Mouse (Mus musculus) megakaryocyte progenitor cell, adult 5-6 weeks (primary cell): Measurements from ENCODE around the gene Cacna1c. TPM values are rescaled to one million over a fixed set of nuclear protein-coding genes. Genes with fewer than 3 reads are reported as not detected.

Experiments
- ATAC-seq: replicated peaks from 2 replicates; pipeline ENCODE4 v1.8.0; 2016; ENCODE audit warnings: mild to moderate bottlenecking, moderate TSS enrichment, inconsistent platforms; ENCODE audit not compliant: poor library complexity
- total RNA-seq, 2 experiments: library from RNA; stranded (forward) in 1 of 2; stranded (reverse) in 1 of 2; fragments of 157-497, 149-512 nt in 1 of 2; fragments of 200-1000 nt in 1 of 2; gene quantifications; 2 replicates each; pipeline versions ENCODE4 v1.2.3 to v1.2.4; 2015 to 2017

Cacna1c gene
- total RNA-seq, 2 experiments from 2014 or later = not detected

DNA sequence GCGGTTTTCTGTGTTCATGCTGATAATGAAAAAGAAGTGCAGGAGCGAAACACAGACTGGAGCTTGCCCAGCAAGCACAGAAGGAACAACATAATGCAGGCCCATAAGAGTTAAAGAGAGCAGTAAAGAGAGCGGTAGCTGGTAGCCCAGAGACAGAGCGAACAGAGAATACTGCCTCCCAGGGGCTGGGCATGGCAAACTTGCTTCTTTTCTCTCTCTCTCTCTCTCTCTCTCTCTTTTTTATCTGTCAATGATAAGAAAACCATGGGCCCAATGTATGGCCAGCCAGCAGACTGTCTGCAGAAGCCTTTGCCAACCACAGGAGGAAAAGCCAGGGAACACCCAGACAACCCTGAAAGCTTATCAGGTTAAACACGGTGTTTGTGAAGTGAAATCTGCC lies 365.4 kb downstream of the Cacna1c start:
- ATAC-seq = peak; percentile 87

DNA sequence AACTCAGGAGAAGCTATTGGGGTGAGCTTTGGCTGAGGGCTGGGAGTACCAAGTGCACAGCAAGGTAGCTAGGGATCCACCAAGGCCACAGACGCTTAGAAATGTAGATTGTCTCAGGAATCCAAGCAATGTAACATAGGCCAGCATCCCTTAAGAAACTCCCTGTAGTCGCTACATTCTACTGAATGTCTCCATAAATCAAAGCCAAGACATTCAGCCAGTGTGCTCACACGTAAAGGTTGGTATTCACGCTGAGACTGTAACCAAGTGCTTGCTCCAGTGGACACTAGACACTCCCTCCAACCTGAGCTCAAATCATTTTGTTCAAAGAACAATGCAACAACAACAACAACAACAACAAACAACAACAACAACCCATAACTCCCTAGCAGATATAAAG lies 368.0 kb downstream of the Cacna1c start:
- no peak for ATAC-seq

DNA sequence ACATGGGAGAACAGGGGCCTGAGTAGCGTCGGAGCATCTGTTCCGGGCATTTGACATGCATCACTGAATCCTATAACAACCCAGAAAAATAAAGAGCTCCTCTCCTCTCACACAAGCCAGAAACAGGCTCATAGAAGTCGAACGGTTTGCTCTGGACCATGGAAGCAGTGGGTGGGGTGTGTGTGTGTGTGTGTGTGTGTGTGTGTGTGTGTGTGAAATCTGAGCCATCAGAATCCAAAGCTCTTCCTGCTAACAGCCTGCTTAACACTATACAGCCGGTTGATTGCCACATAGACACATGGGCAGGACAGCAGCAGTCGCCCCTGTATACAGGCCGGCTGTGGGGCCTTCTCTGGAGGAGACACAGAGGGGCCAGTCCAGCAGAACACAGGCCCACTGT lies 368.7 kb downstream of the Cacna1c start:
- ATAC-seq = no peak

DNA sequence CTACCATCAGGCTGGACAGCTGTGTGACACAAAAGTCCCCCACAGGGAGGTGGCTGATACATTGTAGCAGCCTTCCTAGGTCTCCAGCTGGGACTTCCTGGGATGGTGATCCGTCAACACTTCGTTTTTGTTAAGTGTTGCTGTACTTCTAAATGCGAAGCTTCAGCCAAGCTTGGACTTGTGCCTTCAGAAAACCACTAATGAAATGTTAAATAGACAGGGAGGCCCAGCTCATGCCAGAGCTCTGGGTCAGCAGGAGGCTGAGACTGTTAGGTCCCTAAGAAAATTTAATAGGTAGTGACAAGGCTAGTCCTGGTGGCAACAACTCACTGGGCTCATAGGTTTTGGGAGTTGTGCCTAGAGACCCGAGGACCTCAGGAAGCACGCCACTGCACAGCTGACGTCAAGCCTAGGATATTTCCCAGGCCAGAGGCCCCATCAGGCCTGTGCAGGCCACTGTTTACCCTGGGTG lies 370.8 kb downstream of the Cacna1c start:
- ATAC-seq = no peak

DNA sequence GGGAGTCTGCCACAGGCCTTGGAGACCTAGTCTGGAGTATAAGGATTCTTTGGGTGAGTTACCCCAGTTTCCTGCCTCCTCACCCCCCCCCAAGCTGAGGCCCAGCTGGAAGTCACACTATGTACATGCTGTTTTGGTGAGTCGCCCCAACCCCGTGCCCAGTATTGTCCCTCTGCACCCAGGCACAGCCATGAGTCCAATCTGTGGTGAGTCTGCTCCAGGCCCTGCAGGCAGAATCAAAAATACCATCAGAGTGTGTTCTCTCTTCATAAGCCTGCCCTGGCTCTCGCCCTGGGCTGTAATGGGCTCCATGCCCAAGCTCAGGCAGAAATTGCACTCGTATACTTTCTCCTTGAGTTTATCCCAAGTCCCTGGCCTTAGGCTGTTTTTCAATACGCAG lies 374.7 kb downstream of the Cacna1c start:
- ATAC-seq = no peak

DNA sequence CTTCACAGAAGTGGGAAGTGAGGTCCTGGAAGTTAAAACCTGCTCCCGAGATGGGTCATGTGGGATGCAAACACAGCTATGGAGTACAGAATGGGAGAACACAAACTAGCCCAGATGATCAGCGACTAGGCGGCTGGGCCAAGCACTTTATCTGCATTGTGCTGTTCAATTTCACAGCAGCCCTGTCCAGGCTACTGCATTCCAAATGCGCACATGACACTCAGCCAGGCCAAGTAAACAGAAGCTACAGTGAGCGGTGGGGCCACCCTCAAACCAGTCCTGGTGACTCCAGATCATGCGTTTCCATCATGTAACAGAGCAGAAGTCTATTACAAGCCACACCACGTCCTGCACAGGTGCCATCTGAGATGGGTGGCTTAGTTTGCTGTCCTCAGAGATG lies 376.6 kb downstream of the Cacna1c start:
- no peak for ATAC-seq

DNA sequence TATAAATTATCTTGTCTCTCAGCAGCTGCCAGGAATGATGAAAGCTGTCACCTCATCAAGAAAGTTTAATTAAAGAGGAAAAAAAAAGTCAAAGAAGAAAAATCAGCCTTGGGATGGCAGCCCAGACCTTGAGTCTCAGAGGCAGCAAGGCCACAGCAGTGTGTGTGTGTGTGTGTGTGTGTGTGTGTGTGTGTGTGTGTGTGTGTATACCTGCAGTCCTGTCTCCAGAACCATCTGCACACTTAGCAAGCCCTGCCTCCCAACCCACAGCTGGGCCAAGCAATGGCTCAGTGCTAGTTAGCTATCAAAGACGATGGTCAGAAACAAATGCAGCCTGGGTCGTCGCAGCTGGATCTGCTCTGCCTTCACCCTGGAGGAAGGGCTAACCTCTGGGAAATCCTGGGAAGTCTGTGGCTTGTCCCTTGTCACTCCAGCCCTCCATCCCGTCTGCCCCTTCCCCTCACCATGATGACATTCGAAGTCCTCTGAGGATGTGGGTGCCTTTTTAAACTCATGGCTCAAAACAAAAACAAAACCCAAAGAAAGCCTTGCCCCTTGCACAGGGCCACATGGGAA lies 378.2 kb downstream of the Cacna1c start:
- ATAC-seq = no peak

DNA sequence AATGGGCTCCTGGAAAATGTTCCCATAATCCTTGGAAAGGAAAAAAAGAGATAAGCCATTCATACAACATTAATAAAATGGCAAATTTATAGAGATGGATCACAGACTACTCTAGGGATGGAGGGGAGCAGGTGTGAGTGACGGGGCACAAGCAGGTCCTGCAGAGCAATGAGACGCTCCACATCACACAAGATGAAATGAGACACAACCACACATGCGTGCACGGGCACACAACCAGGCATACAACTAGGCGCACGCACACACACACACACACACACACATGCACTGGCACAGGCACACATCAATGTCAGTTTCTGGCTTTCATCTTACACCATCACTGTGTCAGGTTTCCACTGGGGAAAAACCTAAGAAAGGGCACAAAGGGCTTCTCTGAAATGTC lies 380.0 kb downstream of the Cacna1c start:
- no peak for ATAC-seq

DNA sequence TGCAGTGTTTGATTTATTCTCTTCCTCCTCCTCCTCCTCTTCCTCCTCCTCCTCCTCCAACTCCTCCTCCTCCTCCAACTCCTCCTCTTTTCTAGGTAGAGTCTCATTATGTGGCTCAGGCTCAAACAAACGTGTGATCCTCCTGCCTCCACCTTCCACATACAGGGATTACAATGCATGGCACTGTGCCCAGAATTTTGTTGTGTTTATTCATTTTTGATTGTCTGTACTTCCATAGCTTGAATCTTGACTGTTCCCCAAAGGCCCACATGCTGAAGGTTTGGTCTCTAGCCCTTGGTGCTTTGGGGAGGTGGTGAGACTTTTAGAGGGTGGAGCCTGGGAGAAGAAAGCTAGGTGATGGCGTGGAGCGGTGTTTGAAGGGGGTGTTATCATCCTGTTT lies 383.7 kb downstream of the Cacna1c start:
- ATAC-seq = no peak

DNA sequence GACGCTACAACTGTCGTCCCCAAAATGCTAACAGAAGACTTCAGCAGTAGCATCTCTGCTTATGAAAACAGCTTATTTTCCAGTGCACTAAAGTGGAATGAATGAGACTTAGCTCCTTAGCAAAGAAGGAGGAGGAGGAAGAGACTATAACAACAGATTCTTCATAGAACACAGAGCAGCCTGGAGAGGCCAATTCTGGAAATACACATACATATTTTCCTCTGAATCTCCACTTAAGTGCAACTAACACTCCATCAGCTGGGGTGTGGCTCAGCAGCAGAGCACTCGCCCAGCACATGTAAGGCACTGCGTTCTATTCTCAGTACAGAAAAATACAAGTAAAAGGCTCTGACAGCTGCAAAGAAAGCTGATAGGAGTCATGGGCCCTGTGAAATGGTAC lies 384.2 kb downstream of the Cacna1c start:
- ATAC-seq = no peak

DNA sequence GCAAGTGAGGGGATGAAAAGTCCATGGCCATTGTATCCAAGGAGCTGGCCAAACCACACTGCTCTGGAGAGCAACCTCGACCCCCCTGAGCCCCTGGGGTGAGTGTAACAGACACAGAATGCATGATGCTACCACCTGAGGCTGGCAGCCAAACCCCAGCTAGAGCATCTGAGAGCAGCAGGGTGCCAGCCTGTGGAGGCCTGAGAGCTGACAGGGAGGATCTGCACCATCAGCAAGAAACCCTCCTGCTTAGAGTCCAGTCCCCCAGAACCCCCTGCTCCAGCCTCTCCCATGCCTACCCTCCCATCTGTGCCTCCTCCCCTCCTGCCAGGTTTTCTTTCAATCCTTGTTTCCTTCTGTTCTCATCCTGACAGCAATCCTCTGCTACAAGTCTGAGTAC lies 385.4 kb downstream of the Cacna1c start:
- ATAC-seq = no peak

DNA sequence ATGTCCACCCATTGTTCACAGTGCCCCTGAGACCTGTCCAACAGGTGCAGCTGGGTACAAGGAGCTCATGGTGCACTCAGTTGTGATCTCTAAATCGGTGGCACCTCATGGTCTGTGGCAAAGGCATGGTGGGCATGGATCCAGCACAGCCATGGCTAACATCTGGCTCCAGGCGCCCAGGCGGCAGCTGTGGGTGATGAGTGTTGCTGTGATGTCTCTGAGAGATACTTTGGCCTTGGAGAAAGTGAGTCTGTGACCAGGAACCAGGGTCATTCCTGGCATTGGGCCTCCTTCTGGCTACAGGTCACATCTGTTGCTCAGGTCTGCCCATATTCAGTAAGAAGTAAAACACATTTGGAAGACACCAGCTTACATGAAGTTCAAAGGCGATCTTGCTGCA lies 391.1 kb downstream of the Cacna1c start:
- no peak for ATAC-seq

DNA sequence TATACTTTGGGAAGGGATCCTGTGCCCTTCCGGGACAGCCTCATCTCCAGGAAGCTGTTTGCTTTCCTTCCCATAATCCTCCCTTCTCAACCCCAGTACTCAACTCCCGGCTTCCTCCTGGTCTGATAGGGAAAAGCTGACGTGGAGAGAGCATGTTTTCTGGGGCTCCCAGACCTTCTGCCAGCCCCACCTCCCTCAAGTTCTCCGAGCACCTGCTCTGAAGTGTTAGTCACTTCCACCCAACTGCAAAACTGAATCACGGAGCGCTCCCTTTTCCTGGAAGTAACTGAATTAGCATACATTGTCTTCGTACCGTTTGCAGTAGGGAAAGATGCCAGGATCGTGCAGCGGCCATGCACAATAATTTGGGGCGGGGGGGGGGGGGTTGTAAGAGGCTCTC lies 393.9 kb downstream of the Cacna1c start:
- ATAC-seq = no peak

DNA sequence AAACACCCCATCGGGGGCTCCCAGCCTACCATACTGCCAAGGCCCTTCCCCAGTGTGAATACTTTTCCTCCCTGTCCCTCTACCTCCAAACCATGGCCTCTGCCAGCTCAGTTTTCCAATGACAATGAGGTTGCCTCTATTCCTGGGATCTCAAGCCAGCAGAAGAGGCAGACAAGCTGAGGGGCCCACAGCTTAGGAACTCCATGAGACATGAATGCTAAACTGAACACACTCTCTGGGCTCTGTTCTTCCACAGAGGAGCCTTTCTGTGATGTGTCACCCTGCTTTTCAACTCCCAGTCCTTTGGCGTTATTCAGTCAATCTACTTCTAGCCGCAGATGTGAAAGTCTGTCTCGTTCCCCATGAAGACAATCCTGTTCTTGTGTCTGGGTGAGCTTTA lies 399.8 kb downstream of the Cacna1c start:
- no peak for ATAC-seq

DNA sequence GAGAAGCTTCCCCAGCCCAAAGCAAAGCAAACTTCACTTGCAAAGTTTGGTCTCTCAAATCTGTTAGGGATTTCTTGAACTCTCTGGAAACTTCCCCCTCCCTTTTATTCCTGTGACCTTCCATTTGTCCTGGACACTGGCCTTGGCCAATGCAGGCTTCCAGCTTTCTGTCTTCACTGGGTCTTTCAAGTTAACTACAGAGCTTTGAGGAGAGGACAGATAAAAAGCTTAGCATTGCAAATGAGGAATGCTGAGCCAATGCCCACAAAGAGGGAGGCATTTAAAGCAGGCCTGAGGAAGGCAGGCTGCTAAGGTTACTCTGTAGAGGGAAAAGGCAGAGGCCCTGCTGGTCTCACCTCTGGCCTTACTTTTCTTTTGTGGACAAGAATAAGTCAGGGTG lies 400.5 kb downstream of the Cacna1c start:
- no peak for ATAC-seq

DNA sequence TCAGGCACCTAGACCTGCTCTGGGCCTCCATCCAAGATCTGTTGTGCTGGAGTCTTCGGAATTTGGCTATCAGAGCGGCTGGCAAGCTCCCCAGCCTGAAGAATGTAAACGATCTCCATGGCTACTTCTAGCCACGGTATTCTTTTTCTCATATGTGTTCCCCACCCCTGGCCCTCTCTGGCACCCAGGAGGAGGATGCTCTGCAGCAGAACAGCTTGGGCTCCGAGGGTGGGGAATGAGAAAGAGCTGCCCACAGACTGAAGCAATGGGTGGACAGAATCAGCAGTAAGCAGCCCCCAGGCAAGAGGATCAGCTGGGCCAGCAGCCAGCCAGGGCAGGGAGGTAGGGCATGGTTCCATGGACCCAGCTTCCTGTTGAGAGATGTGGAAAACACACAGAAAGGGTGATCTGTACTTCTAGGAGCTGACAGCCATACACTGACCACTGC lies 404.3 kb downstream of the Cacna1c start:
- ATAC-seq = no peak

DNA sequence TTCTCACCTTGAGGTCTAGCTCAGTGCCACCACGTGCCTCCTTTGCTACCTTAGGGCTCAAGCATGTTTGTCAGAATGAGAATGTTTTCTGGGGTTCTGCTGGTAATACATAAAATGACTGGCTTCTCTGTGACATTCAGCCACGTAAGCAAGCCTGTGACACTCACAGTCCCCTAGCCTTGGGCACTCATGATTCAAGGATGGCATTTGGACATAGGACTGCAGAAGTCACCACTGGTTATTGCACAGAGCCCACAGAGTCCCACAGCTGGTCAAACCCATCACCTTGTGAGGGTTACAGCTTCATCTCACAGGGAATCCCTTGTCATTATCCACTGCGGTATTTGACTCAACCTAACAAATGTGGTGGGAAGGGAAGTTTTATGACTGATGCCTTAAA lies 408.3 kb downstream of the Cacna1c start:
- no peak for ATAC-seq

DNA sequence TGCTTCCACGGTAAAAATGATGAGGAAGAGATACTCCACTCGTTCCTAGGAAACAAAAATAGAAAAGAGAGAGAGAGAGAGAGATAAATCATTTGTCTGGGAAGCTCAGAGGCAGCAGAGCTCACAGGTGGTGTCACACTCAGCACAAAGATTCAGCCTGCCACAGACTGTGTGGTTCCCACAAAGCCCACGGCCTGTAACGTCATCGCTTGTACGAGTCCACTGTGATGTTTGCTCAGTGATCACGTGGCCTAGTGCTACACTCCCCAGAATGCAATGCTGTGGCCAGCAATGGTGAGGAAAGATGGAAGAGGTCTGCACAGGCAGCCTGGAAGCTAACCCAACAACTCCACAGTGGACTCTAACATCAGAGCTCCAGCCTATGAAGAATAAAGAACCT lies 415.9 kb downstream of the Cacna1c start:
- no peak for ATAC-seq

DNA sequence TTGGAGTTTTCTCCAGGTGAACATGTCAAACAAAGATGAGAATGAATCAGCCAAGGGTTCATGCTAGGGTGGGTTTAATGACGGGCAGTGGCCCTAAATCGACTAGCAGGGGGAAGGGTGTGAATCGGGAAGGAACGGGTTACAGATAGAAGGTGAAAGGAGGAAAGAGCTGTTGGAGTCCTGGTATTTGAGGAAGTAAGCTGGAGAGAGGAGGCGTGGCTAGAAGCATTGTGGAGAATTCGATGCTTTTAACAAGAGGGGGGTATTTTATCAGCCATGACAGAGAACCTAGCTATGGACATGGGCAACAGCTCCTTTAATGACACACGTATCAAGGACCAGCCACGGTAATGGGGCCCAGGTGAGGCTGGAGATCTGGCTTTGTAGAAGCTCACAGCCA lies 417.0 kb downstream of the Cacna1c start:
- ATAC-seq = no peak

DNA sequence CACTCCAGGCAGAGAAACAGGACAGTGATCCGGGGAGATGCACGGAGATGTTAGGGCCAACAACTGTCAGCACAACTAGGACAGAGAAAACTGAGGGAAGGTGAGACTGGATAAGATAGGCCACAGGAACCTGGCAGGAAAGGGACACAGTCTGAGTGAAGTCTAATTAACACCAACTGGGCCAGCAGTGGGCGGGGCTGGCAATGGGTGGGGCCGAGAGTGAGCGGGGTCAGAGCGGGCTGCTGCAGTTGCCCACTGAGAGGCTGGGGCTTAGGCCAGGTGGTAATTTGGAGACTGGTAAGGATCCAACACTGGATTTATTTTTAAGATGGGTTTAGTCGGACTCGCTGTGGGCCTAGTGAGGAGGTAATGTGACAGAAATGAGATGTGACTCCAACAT lies 418.8 kb downstream of the Cacna1c start:
- peak; percentile 69 for ATAC-seq

DNA sequence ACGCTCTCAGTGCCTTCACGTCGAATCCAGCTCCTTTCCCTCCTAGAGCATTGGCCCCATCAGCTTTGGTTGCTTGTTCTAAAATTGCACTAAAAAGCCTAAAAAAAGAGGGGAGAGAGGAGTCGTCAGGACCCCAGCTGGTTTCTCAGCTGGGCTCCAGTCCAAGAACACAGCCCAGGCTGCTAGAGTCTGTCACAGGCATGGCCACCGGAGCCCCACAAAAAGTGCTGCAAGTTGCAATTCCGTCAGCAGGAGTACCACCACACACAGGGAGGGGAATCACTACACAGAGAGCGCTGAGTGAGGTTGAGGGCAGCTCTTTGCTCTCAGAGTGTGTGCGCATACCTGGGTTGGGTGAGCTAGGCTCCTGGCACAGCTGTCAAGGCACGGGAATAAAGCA lies 419.8 kb downstream of the Cacna1c start:
- ATAC-seq = no peak

DNA sequence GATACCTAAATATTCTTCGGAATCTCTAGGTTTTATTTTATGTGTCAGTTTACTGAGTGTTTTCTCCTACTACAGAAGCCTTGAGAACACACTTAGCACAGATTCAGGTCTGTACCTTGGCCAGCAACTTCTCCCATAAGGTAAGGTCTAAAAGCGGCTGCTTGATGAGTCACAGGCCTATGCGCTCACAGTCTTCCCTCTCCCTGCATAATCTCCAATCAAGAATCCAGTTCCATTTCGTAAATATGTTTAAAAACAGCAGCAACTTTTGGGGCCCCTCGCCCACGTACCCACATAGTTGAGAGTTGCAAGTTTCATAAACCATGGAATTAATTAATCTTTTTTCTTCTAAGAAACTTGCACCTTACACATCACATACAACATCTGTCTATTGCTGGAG lies 423.6 kb downstream of the Cacna1c start:
- ATAC-seq = no peak

DNA sequence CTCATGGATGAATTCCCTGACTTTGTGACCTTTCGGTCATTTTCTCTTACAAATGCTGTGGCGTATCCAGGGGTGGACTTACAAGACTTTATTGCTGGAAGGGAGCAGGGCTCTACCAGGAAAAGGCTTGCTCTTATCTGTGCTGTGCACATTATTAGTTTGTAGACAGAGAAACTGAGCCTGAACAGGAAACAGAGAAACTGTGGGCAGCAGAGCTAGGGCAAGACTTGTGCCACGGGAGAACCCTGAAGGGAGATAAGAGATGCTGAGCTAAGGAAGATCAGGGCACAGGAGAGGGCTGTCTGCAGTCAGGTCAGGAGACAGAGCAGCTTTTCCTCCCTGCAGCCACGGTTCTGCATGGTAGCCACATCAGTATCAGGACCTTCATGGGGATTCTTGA lies 425.1 kb downstream of the Cacna1c start:
- peak; percentile 93 for ATAC-seq

DNA sequence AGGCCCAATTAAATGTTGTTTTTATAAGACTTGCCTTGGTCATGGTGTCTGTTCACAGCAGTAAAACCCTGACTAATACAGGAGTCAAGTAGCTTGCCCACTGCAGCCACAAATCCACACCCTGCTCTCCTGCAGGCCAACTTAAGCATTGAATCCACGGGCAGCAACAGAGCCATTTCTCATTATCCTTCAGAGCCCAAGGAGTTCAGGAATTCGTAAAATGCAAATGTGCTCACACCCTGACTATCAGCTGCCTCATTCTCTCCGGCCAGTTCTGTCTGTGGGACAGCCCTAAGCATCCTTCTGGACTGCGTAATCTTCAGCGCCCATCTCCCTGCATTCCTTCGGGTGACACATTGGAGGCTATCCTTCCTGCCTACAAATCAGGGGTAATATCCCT lies 425.8 kb downstream of the Cacna1c start:
- no peak for ATAC-seq
